Mouse (Mus musculus): ENCODE measurements at regions not wholly inside any gene's neighbourhood (a gene's known extent, or its start where the extent isn't known, plus 50 kb on each side); places are given as distances from the start of the nearest gene placed in this dataset.

DNA sequence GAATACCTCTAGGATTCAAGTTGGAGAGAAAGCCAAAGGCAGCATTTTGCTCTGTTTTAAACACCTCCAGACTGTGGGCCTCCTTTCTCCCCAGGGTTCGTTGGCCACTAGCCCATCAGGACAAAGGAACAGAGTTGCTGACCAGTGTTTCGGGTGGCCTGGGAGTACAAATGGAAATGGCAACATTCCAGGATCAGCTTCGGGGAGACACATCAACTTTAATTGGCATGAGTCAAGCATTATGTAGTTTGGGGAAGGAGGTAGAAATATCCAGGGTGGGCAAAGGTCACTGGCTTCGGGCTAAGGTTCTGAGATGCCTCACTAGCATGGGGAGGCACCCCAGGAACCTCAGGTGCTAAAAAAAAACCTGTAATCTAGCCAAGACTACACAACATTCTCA lies 194.3 kb upstream of the Zpld1 start:
- Histone ChIP-seq H3K27me3 (ENCODE audit: control insufficient read depth, insufficient read depth, low read length) (no peaks in the 10 kb centered on the region), H3K27ac (ENCODE audit: control insufficient read depth, insufficient read depth, low read length) (no peak overlapping the region), H3K4me3 (ENCODE audit: control insufficient read depth, insufficient read depth, low read length) (no peak overlapping the region), H3K36me3 (ENCODE audit: control insufficient read depth, insufficient read depth, low read length) (no peaks in the 10 kb centered on the region), H3K4me1 (replicated peaks; ENCODE audit: control insufficient read depth, insufficient read depth, low read length) (no peaks in the 10 kb centered on the region)
- no peak for DNase-seq
- 93% methylated on average over 4 of the region's 4 CpGs for WGBS
- TF ChIP-seq POLR2A (IDR thresholded peaks at IDR 0.05; ENCODE audit: control insufficient read depth, extremely low read depth, insufficient read depth, low read length, poor library complexity) (no peak), CTCF (IDR thresholded peaks at IDR 0.05; ENCODE audit: borderline replicate concordance, control insufficient read depth, extremely low read depth, insufficient read depth, low read length, poor library complexity) (no peak)

DNA sequence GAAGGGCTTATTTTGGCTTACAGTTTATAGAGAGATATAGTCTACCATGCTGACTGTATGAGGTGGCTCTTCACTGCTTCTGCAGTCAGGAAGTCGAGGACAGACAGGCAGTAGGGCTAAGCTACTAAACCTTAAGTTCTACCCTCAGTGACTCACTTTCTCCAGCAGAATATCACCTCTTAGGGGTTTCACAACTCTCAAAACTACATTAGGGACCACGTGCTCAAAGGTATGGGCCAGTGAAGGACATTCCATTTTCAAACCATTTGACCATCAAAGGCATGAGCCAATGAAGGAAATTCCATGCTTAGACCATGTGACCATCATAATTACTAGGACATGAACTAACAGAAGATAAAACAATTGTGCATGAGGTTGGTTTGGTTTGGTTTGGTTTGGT lies 186.6 kb upstream of the Zpld1 start:
- TF ChIP-seq POLR2A (IDR thresholded peaks at IDR 0.05; ENCODE audit: control insufficient read depth, extremely low read depth, insufficient read depth, low read length, poor library complexity) (no peak), CTCF (IDR thresholded peaks at IDR 0.05; ENCODE audit: borderline replicate concordance, control insufficient read depth, extremely low read depth, insufficient read depth, low read length, poor library complexity) (no peak)
- Histone ChIP-seq H3K4me1 (replicated peaks; ENCODE audit: control insufficient read depth, insufficient read depth, low read length) (no peaks in the 10 kb centered on the region), H3K27ac (ENCODE audit: control insufficient read depth, insufficient read depth, low read length) (no peak overlapping the region), H3K36me3 (ENCODE audit: control insufficient read depth, insufficient read depth, low read length) (no peaks in the 10 kb centered on the region), H3K27me3 (ENCODE audit: control insufficient read depth, insufficient read depth, low read length) (no peaks in the 10 kb centered on the region), H3K4me3 (ENCODE audit: control insufficient read depth, insufficient read depth, low read length) (no peak overlapping the region)
- WGBS = 90% methylated on average over 2 of the region's 2 CpGs
- no peak for DNase-seq

DNA sequence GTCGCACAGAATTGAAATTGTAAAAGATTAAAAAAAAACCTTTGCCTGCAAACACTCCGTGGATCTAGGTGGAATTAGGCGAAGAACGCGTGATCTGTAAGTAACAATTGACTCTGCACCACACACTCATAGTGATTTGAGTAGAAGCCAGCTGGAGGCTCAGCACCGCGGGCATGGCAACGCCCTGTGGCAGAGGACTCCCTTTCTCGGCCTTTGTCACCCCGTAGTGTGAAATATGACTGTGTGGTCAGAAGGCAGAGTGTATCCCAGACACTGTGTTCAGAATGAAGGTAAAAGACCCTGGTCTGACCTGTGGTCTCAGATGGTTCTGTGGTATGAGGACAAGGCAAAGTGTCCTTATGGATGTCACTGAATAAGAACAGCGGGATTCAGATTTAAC lies 183.0 kb upstream of the Zpld1 start:
- Histone ChIP-seq H3K36me3 (ENCODE audit: control insufficient read depth, insufficient read depth, low read length) (no peaks in the 10 kb centered on the region), H3K4me3 (ENCODE audit: control insufficient read depth, insufficient read depth, low read length) (no peak overlapping the region), H3K27ac (ENCODE audit: control insufficient read depth, insufficient read depth, low read length) (no peak overlapping the region), H3K27me3 (ENCODE audit: control insufficient read depth, insufficient read depth, low read length) (no peaks in the 10 kb centered on the region), H3K4me1 (replicated peaks; ENCODE audit: control insufficient read depth, insufficient read depth, low read length) (no peaks in the 10 kb centered on the region)
- TF ChIP-seq CTCF (IDR thresholded peaks at IDR 0.05; ENCODE audit: borderline replicate concordance, control insufficient read depth, extremely low read depth, insufficient read depth, low read length, poor library complexity) (no peak), POLR2A (IDR thresholded peaks at IDR 0.05; ENCODE audit: control insufficient read depth, extremely low read depth, insufficient read depth, low read length, poor library complexity) (no peak)
- WGBS = 90% methylated on average over 11 of the region's 11 CpGs
- no peak for DNase-seq

DNA sequence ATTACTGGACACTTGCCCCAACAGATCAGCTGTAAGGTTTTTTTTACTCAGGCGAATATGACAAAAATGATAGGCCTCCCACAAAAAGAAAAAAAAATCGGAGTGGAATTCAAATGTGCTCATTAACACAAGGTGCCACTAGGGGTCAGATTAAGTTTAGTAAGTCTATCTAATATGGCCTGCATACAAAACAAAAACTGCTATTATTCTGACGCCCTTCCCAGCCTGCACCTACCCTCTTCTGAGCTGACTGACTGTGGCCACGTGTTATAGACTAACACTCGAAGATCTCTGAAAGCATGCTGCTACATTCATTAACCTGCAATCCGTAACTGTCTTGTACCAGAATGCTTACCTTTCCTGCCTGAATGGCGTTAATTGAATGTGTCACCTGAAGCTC lies 182.5 kb upstream of the Zpld1 start:
- Histone ChIP-seq H3K4me1 (replicated peaks; ENCODE audit: control insufficient read depth, insufficient read depth, low read length) (no peaks in the 10 kb centered on the region), H3K4me3 (ENCODE audit: control insufficient read depth, insufficient read depth, low read length) (no peak overlapping the region), H3K27ac (ENCODE audit: control insufficient read depth, insufficient read depth, low read length) (no peak overlapping the region), H3K36me3 (ENCODE audit: control insufficient read depth, insufficient read depth, low read length) (no peaks in the 10 kb centered on the region), H3K27me3 (ENCODE audit: control insufficient read depth, insufficient read depth, low read length) (no peaks in the 10 kb centered on the region)
- 40% methylated on average over 7 of the region's 7 CpGs for WGBS
- TF ChIP-seq POLR2A (IDR thresholded peaks at IDR 0.05; ENCODE audit: control insufficient read depth, extremely low read depth, insufficient read depth, low read length, poor library complexity) = no peak
- no peak for TF ChIP-seq CTCF (IDR thresholded peaks at IDR 0.05; ENCODE audit: borderline replicate concordance, control insufficient read depth, extremely low read depth, insufficient read depth, low read length, poor library complexity)
- peak; percentile 9 for DNase-seq

DNA sequence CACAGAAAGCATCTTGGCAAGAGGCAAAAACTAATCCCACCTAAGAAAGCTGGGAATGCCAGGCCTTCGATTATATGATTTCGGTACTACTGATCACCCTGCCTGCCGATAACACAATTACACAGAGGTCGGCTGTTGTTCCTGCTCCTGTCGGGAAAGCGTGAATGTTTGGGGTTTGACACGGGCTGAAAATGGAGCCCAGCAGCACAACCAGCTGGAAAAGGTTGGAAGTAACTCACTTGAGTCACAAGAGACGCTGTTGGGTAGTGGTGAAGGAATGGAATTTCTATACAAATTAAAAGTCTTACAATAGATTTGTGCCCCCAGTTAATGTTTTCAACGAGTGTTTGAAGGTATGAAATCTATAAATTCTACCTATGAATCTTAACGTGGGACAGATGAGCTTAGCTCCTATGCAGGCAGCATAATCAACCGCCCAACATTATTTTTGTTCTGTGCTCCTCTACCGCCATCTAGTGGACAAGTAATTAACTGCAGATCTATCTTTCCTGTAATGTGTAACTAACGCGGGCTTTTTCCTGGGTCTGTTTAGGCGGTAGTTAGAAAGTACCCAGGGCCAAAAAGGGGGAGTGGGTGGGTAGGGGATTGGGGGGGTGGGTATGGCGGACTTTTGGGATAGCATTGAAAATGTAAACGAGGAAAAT lies 178.9 kb upstream of the Zpld1 start:
- no peak overlapping the region for H3K4me3 ChIP-seq (ENCODE audit: control insufficient read depth, insufficient read depth, low read length)
- peak; percentile 40 for DNase-seq
- H3K27ac ChIP-seq (ENCODE audit: control insufficient read depth, insufficient read depth, low read length) = no peak overlapping the region
- 37% methylated on average over 17 of the region's 17 CpGs for WGBS
- H3K27me3 ChIP-seq (ENCODE audit: control insufficient read depth, insufficient read depth, low read length) = no peaks in the 10 kb centered on the region
- no peaks in the 10 kb centered on the region for H3K4me1 ChIP-seq (replicated peaks; ENCODE audit: control insufficient read depth, insufficient read depth, low read length)
- H3K36me3 ChIP-seq (ENCODE audit: control insufficient read depth, insufficient read depth, low read length) = no peaks in the 10 kb centered on the region
- TF ChIP-seq CTCF (IDR thresholded peaks at IDR 0.05; ENCODE audit: borderline replicate concordance, control insufficient read depth, extremely low read depth, insufficient read depth, low read length, poor library complexity) = no peak
- no peak for TF ChIP-seq POLR2A (IDR thresholded peaks at IDR 0.05; ENCODE audit: control insufficient read depth, extremely low read depth, insufficient read depth, low read length, poor library complexity)

DNA sequence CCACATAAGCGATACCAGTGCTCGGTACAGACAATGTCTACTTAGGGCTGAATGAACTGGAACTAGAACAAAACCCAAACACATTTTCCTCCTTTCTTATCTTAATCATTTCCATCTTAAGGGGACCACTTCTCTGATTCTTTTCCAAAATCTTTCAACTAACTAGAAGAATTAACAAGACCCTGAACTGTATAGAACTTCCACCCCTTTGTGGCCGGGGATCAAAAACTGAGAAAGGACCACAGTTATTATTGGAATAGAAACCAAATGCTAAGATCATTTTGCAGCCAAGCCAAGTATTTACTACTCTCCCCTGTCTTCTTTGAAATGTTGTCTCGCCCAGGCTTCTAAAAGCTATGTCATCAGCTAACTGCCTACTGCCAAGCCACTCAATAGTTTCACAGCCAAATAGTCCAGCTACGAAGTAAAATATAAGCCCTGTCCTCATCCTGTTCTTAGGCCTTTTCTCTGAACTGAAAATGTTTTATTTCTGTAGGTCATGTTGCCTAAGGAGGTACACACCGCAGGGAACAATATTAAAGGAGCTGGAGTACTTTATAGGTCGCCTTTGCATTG lies 177.3 kb upstream of the Zpld1 start:
- Histone ChIP-seq H3K36me3 (ENCODE audit: control insufficient read depth, insufficient read depth, low read length) (no peaks in the 10 kb centered on the region), H3K4me3 (ENCODE audit: control insufficient read depth, insufficient read depth, low read length) (no peak overlapping the region), H3K4me1 (replicated peaks; ENCODE audit: control insufficient read depth, insufficient read depth, low read length) (no peaks in the 10 kb centered on the region), H3K27me3 (ENCODE audit: control insufficient read depth, insufficient read depth, low read length) (no peaks in the 10 kb centered on the region), H3K27ac (ENCODE audit: control insufficient read depth, insufficient read depth, low read length) (no peak overlapping the region)
- no peak for TF ChIP-seq CTCF (IDR thresholded peaks at IDR 0.05; ENCODE audit: borderline replicate concordance, control insufficient read depth, extremely low read depth, insufficient read depth, low read length, poor library complexity)
- TF ChIP-seq POLR2A (IDR thresholded peaks at IDR 0.05; ENCODE audit: control insufficient read depth, extremely low read depth, insufficient read depth, low read length, poor library complexity) = no peak
- no peak for DNase-seq
- WGBS = 91% methylated on average over 7 of the region's 7 CpGs
